Mouse (Mus musculus): ENCODE results near the gene Diras2.

DNA sequence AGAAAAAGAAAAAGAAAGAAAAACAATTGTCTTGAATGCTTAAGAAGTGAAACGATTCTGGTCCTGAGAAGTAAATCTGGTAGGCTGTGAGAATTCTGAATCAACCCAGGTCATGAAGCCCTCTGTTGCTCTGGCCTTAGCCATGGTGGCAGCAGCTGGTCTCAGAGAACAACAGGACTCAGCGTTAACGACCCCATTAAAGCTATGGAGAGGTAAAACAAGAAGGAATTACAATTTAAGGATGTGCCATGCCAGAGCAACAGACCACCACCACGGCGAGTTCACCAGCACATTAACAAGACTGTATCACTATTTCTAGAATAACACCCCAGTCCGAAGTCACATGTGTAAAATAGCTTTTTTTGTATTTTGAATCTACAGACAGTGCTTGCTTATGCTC is 65.9 kb downstream of the Diras2 start:
- TF ChIP-seq CTCF (IDR thresholded peaks at IDR 0.05; ENCODE audit: low read depth, low read length) (no peak), POLR2A (IDR thresholded peaks at IDR 0.05; ENCODE audit: borderline replicate concordance, low read depth, low read length) (no peak)
